Mouse (Mus musculus) spleen, embryonic (tissue): Measurements from ENCODE around the gene Mgat4e.

ENCODE experiments used
- CTCF ChIA-PET: fragments of 350-600 bp; sonication (Branson Sonifier 250); formaldehyde crosslinking; loops from one replicate; lab custom pipeline; 2022; lab: Charles Lee

Mgat4e gene

GRCm38 (mm10) chr1:134515891-134516290, 33.6 kb downstream of the Mgat4e start:
- CTCF ChIA-PET: interaction anchor here (0.7 kb wide), 1 partner anchor 403 kb away, joined by 9 read pairs; no protein-coding TSS in a partner anchor

- CTCF ChIA-PET: no interaction called here
Measured at GRCm38 (mm10) chr1:134513876-134514590, 35.4 kb downstream of the Mgat4e start.

GRCm38 (mm10) chr1:134513312-134513860, 36.1 kb downstream of the Mgat4e start:
- CTCF ChIA-PET: no interaction called here

GRCm38 (mm10) chr1:134512584-134512983, 36.9 kb downstream of the Mgat4e start:
- CTCF ChIA-PET: no interaction called here

- CTCF ChIA-PET: no interaction called here
Measured at GRCm38 (mm10) chr1:134512183-134512582, 37.3 kb downstream of the Mgat4e start.

GRCm38 (mm10) chr1:134510018-134510417, 39.5 kb downstream of the Mgat4e start:
- CTCF ChIA-PET: interaction anchor here (0.5 kb wide), 1 partner anchor 1490 kb away, joined by 4 read pairs; no protein-coding TSS in a partner anchor

GRCm38 (mm10) chr1:134506201-134506600, 43.3 kb downstream of the Mgat4e start:
- CTCF ChIA-PET: no interaction called here

- CTCF ChIA-PET: no interaction called here
Measured at GRCm38 (mm10) chr1:134500916-134501315, 48.6 kb downstream of the Mgat4e start.

- CTCF ChIA-PET: no interaction called here
Measured at GRCm38 (mm10) chr1:134495991-134496390, 53.5 kb downstream of the Mgat4e start.

GRCm38 (mm10) chr1:134495216-134495539, 54.3 kb downstream of the Mgat4e start:
- CTCF ChIA-PET: no interaction called here

GRCm38 (mm10) chr1:134494428-134495215, 54.9 kb downstream of the Mgat4e start, which contains the start of gene Rabif:
Gene Rabif, plus strand, starts transcription at chr1:134494648.
- CTCF ChIA-PET: no interaction called here

- CTCF ChIA-PET: no interaction called here
Measured at GRCm38 (mm10) chr1:134493956-134494355, 55.5 kb downstream of the Mgat4e start.

- CTCF ChIA-PET: no interaction called here
Measured at GRCm38 (mm10) chr1:134493496-134493895, 56.0 kb downstream of the Mgat4e start.

- CTCF ChIA-PET: no interaction called here
Measured at GRCm38 (mm10) chr1:134492276-134492675, 57.2 kb downstream of the Mgat4e start.
